Mouse (Mus musculus) cerebellum, adult 9-10 months (tissue): ENCODE measurements at regions not wholly inside any gene's neighbourhood (a gene's known extent, or its start where the extent isn't known, plus 50 kb on each side); places are given as distances from the start of the nearest gene placed in this dataset.

Experiments used
- DNase-seq: peaks from one replicate; pipeline ENCODE4 v3.0.0; 2022

DNA sequence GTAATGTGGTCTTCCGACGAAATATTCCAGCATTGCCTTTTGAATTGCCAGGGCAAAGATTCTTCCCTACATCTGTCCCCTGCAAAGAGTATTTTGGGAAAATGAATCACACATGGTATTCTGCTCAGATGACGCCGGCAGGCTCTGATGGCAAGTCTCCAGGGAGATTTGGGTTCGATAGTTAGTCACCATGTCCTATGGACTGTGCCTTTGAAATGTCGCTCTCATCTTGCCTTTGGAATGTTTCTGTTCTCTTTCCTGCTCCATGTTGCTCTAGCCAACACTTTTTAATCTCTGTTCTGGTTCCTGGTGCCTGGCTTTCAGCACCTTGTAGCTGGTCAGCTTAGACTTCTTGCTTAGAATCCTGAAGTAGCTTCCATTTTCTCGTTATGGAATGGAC lies 252.3 kb downstream of the Itga8 start:
- no peak for DNase-seq

- no peak for DNase-seq
These were observed 251.8 kb downstream of the Itga8 start for GRCm38 (mm10) chr2:12049972-12050371.

- no peak for DNase-seq
These were observed 248.1 kb downstream of the Itga8 start for GRCm38 (mm10) chr2:12053404-12054164.

DNA sequence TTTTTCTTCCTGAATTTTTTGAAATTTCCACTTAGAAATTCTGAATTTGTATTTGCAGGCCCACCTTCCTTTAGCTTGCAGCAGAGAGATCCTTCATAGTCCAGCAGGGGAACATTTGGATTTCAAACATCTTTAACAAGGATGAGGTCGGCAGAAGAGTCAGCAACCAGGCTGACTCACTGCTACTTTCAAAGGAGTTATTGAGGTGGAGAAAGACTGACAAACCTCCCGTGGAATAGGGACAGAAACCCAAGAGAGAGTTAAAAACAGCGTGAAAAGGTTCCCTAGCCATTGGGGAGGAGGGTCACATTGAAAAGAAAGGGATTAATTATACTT lies 247.6 kb downstream of the Itga8 start:
- no peak for DNase-seq
